Mouse (Mus musculus): Measurements from ENCODE around the gene Dpf2.
"Not testable (repeated sequence)": the region's sequence is repeated elsewhere in the genome, so short reads cannot be mapped to it uniquely, and the experiment has no call there.

Gene Dpf2

DNA sequence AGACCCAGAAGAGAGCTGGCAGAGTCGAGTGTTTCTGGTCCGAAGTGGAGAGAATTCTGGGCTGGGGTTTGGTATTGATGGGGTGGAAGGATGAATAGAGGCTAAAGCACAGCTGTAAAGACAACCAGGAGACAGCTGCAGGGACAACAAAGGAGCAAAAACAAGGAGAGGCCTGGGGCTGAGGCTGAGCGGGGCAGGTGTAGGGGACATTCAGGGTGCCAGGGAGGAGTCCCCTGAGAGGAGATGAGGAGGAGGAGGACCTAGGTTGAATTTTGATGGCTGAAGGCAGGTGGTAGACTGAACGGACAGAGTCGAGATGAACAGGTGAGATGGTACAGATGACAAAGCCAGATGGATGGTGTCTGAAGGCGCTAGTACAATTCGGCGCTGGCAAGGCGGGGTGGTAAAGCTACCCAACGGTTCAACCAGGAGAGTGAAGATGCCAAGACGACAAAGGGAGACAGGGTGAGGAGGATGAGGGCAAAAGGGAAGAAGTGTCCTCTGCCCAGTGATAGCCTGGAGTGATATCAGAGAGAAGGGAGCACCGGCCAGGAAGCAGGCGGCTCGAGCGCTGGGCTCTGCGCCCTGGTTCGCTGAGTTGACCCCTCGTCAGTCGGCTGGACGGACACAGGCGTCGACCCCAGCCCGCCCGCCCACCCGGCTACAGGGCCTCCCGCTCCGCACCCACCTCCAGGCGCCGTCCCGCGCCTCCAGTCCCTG lies 19.4 kb downstream of the Dpf2 start:
- DNase-seq (ENCODE audit: low spot score in 2 of 2) = no peak

- no peak for DNase-seq (ENCODE audit: low spot score in 2 of 2)
These were observed 20.1 kb downstream of the Dpf2 start for GRCm38 (mm10) chr19:5892735-5893134.

DNA sequence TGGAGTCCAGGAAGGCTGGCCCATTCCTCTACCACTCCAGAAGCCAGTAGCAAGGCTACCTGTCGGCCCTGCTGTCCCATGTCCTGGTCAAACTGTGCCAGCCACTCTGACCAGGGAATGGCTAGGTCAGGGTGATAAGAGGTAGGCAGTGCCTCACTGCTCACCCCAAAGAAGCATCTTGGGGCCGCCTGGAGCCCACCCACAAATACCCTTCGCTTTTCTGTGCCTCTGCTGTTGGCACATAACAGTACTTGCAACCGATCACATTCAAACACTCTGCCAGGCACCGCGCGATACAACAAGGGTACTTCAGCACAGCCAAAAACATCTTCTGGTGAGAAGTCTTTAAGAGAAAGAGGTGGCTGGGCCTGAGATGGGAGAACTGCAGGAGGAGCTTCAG lies 20.5 kb downstream of the Dpf2 start:
- DNase-seq (ENCODE audit: low spot score in 2 of 2) = no peak

DNA sequence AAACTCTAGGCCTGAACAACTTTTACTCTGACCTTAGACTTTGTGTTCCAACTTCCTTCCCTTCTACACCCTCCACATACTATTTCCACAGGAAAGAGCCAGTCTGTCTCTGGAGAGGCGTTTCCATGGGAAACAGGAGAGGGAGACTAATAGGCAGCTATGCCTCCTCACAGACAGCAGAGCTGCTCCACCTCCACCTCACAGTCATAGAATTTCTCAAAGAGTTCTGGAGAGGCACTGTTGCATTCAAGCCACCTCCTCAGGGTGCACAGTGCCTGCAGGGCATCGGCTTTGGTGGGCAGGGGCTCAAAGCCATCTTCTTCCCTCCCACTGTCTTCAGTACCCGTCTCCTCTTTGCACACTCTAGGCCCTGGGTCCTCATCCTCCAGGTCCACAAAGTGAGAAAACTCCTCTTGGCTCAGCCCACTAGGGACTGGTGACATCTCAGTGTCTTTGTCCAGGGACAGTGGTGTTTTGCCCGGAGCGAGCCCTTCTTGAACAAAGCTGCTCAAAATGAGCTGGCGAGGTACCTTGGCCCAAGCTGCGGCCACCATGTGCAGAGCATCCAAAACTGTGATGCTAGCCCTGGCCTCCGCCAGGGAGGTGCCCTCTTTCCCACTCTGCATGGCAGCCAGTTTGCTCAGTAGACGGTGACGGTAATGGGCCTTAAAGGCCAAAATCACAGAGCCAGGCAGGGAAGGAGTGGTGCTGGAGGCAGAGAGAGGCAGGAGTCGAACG lies 21.1 kb downstream of the Dpf2 start:
- DNase-seq (ENCODE audit: low spot score in 2 of 2) = no peak

DNA sequence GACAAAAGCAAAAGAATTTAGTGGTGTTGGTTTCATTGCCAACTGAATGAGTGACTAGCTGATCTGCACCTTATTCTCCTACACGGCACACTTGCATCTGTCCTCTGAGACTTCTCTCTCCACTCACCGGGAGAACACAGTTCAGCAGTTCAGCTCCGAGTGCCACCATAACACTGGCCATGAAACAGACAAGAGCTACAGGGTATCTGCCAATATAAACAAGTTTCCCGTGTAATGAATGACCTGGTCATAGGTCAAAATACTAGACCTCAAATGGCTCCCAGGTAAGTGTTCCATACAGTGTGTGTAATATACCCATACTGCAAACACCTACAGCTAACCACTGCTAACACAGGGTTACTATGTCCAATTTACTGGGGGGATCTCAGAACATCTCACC lies 23.6 kb downstream of the Dpf2 start:
- no peak for DNase-seq (ENCODE audit: low spot score in 2 of 2)

DNA sequence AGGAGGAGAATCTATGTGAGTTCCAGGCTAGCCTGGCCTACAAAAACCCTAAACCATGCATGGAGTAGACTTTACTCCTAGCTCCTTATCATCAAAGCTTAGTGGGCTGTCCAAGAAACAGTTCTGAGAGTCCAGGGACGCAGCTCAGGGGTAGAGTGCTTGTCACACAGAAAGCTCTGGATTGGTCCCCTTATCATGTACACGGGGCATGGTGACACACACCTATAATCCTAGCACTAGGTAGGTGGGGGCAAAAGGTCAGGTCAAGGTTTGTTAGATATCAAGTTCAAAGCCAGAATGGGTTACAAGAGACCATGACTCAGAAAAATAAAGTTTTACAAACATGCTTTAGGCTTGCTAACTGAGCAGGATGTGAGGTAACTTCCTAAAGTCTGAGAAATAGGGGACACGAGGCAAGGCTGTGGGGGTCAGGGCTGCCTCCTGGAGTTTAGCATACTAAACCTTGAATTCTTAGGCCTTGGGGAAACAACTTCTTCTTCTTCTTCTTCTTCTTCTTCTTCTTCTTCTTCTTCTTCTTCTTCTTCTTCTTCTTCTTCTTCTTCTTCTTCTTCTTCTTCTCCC lies 25.5 kb downstream of the Dpf2 start:
- no peak for DNase-seq (ENCODE audit: low spot score in 2 of 2)

- DNase-seq (ENCODE audit: low spot score in 2 of 2) = no peak
These were observed 27.0 kb downstream of the Dpf2 start for GRCm38 (mm10) chr19:5885838-5886237.

- no peak for DNase-seq (ENCODE audit: low spot score in 2 of 2)
These were observed 28.9 kb downstream of the Dpf2 start for GRCm38 (mm10) chr19:5883935-5884334.

- not testable (repeated sequence) for DNase-seq (ENCODE audit: low spot score in 2 of 2)
These were observed 30.7 kb downstream of the Dpf2 start for GRCm38 (mm10) chr19:5882079-5882478.

DNA sequence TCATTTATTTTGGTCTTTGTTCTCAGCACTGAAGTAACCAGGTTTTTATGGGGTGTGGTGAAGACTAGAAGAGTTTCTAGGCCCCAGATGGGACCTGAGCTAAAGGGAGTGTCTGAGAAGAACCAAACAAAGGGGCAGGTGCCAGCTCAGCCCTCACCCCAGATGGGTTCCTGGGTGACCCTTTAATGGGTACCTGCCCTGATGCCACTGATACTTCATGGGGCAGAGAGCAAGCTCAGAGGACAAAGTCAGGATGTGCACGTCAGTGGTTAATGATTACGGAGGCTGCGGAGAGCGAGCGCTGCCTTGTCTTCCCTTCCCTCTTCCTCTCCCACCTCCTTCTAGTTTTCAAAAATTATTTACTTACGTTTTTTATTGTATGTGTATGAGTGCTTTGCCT lies 31.7 kb downstream of the Dpf2 start:
- no peak for DNase-seq (ENCODE audit: low spot score in 2 of 2)

GRCm38 (mm10) chr19:5879735-5880134 lies 33.1 kb downstream of the Dpf2 start:
- no peak for DNase-seq (ENCODE audit: low spot score in 2 of 2)

DNA sequence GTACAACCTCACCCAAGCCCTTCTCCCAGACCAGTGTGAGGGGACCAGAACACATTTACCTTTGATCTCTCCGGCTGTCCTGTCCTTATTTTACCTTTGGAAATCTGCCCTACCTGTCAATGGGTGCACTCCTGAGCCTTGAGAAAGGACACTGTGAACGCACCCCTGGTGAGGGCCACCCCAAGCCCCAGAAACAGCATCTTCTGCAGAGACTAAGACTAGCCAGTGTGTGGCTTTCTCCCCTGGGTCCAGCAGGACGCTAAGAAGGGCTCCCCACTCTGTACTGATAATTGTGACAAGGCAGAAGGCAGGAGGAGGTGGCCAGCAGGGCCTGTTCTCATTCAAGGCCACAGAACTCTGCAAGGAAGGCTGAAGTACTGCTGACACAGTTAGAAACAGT lies 33.9 kb downstream of the Dpf2 start:
- no peak for DNase-seq (ENCODE audit: low spot score in 2 of 2)

- no peak for DNase-seq (ENCODE audit: low spot score in 2 of 2)
These were observed 34.5 kb downstream of the Dpf2 start for GRCm38 (mm10) chr19:5878362-5878722.

DNA sequence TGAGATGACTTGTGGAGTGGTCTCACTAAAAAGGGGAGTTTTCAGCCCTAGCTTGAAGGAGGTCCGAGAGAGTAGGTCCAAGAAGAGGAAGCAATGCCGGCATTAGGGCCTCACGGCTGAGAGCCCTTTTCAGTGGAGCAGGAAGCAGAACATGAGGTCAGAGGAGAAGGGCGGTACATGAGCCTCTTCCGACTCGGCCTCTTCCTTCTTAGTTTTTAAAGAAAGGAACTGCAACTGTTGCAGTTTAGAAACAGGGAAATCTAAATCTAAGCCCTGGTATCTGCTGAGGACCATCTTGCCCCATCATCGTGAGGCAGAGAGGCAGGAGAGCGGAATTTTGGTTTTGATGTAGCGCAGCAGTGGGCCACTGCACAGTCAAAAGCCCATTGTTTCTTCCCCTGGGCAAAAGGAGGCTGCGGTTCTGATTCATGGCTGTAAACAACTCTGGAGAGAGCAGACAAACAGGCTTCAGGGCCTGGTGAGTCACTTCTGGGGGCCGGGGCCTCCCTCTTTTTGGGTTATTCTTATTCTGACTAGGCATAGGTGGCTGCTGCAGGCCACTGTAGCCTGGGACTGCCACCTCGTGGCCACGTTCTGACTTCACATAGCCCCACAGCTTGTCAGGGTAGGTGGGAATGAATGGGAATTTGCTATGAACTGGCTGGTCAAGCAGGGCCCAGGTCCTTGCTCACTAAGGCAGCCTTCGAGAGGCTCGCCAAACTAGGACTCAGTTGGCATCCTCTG lies 35.0 kb downstream of the Dpf2 start, which contains the start of gene Slc25a45:
Slc25a45 (plus strand) TSS at position 191 of the 744 bp plus-strand sequence.
- peak; percentile 63 to 77 for DNase-seq (ENCODE audit: low spot score in 2 of 2)

GRCm38 (mm10) chr19:5874969-5875480 lies 37.8 kb downstream of the Dpf2 start, which contains the start of gene Frmd8:
Gene Frmd8 (minus strand): TSS chr19:5875274.
- peak; percentile 87 to 91 for DNase-seq (ENCODE audit: low spot score in 2 of 2)

GRCm38 (mm10) chr19:5874391-5874968 lies 38.3 kb downstream of the Dpf2 start:
- DNase-seq (ENCODE audit: low spot score in 2 of 2) = no peak

GRCm38 (mm10) chr19:5872931-5873556 lies 39.8 kb downstream of the Dpf2 start:
- DNase-seq (ENCODE audit: low spot score in 2 of 2) = no peak

DNA sequence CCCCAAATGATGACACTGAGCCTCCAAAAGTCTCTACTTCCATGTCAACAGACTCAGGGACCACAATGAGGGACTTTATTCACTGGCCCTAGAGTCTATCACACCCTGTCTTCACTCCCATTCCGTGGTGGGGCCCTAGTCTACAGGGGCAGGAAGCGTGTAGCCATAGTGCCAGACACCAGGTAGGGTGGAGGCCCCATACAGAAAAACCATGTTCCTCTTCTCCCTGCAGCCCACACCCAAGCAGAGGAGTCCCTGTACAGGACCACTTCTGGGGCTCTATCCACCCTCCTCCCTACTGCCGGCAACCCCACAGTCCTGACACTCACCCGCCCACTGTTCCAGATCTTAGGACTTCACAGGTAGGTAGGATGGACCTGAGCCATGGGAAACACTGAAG lies 40.3 kb downstream of the Dpf2 start:
- no peak for DNase-seq (ENCODE audit: low spot score in 2 of 2)

DNA sequence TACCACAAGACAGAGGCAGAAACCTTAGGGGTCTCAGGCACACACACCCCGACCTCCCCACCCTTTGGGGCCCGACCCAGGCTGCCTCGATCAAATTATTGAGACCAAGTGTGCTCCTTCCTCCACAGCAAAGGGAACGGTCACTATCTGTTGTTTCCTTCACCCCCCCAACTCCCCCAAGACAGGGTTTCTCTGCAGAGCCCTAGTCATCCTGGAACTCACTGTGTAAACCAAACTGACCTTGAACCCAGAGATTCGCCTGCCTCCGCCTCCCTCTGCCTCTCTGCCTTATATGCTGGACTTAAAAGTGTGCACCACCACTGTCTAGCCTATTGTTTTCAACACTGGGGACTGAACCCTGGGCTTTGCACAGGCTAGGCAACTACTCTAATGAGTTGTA lies 41.1 kb downstream of the Dpf2 start:
- no peak for DNase-seq (ENCODE audit: low spot score in 2 of 2)

- no peak for DNase-seq (ENCODE audit: low spot score in 2 of 2)
These were observed 41.5 kb downstream of the Dpf2 start for GRCm38 (mm10) chr19:5871273-5871672.

DNA sequence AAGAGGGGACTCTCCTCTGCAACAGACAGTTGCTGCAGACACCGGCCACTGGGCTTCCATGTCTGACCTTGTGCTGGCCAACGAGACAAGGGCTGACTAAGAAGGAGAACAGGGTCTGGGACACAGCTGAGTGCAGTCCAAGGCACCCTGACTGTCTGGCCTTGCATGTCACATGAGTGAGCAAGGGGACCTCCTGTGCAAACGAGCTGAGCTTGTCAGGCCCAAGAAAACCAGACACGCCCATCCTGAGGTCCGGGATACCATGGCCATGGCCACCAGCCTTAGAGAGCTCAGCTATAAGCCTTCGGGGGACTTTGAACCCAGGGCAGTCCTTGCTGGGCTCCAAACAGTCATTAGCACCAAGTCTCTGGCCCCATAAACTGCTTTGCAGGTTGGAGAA lies 44.7 kb downstream of the Dpf2 start:
- DNase-seq (ENCODE audit: low spot score in 2 of 2) = no peak
